Mouse (Mus musculus) neural tube, embryonic 11.5 days (tissue): ENCODE measurements around the gene Gm10118. TPM values are rescaled to one million over a fixed set of nuclear protein-coding genes. Genes with fewer than 3 reads are reported as not detected.

Source experiments
- ATAC-seq: fragments of 200-750 bp; cut with Nextera tagmentation; 2 replicates; pipeline ENCODE4 v1.8.0; 2017; ENCODE audit warnings: moderate number of reproducible peaks, mild to moderate bottlenecking, moderate TSS enrichment, moderate library complexity; ENCODE audit not compliant: insufficient read depth, low FRiP score, low TSS enrichment
- DNase-seq: peaks from one replicate; pipeline ENCODE4 v3.0.0-alpha.2; 2015; ENCODE audit warnings: low spot score
- H3K27ac ChIP-seq: fragments of 300-500 bp; sonication (generic); 2 replicates; pipeline ENCODE4 v1.5.1; 2014; ENCODE audit warnings: low read depth, mild to moderate bottlenecking, low read length
- H3K27me3 ChIP-seq: fragments of 300-500 bp; sonication (generic); 2 replicates; pipeline ENCODE4 v1.6.1; 2014; ENCODE audit warnings: mild to moderate bottlenecking, low read length, mixed read lengths; ENCODE audit not compliant: control insufficient read depth, insufficient read depth
- H3K36me3 ChIP-seq: fragments of 300-500 bp; sonication (generic); 2 replicates; pipeline ENCODE4 v1.6.1; 2014; ENCODE audit warnings: mild to moderate bottlenecking, low read length, moderate library complexity, mixed read lengths; ENCODE audit not compliant: control insufficient read depth, insufficient read depth
- H3K4me1 ChIP-seq: fragments of 300-500 bp; sonication (generic); 2 replicates; pipeline ENCODE4 v1.6.1; 2014; ENCODE audit warnings: low read length, mixed read lengths; ENCODE audit not compliant: control insufficient read depth, insufficient read depth
- H3K4me2 ChIP-seq: fragments of 300-500 bp; sonication (generic); 2 replicates; pipeline ENCODE4 v1.6.1; 2014; ENCODE audit warnings: low read depth, mild to moderate bottlenecking, moderate library complexity
- H3K4me3 ChIP-seq: fragments of 300-500 bp; sonication (generic); 2 replicates; pipeline ENCODE4 v1.5.1; 2014; ENCODE audit warnings: low read depth, low read length
- H3K9ac ChIP-seq: fragments of 300-500 bp; sonication (generic); 2 replicates; pipeline ENCODE4 v1.6.1; 2014; ENCODE audit warnings: mild to moderate bottlenecking, low read length
- H3K9me3 ChIP-seq: fragments of 300-500 bp; sonication (generic); 2 replicates; pipeline ENCODE4 v1.6.1; 2016; ENCODE audit warnings: low read length; ENCODE audit not compliant: control insufficient read depth
- WGBS: fragments of 180-500 bp; shearing (Covaris S2); extraction: QIAGEN DNeasy Blood & Tissue Kit; methylation state at CpG from one replicate; pipeline ENCODE4 v1.1.7; 2014; 5-methylcytosine and 5-hydroxymethylcytosine counted together
- polyA plus RNA-seq: library from polyadenylated mRNA; unstranded; fragments of >200 nt; fragmentation: Nextera tagmentation; extraction: Ambion mirVana; gene quantifications from 2 replicates; pipeline ENCODE4 v1.2.1, GENCODE M21; 2014

Gene Gm10118
- polyA plus RNA-seq, 1 experiment from 2014 or later = 0.40 TPM

DNA sequence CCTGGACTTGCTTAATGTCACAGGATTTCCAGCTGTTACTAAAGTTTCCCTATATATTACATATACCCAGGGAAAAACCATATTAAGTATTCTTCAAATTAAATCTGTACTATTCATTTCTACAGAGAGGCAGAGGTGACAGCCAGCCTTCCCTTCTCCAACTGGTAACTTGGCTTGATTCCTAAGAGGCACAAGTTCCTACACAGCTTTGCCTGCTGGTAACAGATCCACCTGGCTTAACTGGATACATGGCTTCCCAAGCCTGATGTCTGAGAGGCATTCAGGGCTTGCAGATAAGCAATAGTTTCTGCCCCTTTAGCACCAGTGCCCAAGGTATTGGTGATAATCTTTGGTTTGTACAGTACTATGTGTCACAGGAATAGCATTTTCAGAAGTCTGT, 27.3 kb downstream of the Gm10118 start:
- Histone ChIP-seq H3K27me3 (no peaks in the 10 kb centered on the region), H3K4me2 (no peak overlapping the region), H3K9ac (no peak overlapping the region), H3K36me3 (no peaks in the 10 kb centered on the region), H3K27ac (no peak overlapping the region), H3K9me3 (no peaks in the 10 kb centered on the region), H3K4me1 (no peaks in the 10 kb centered on the region), H3K4me3 (no peak overlapping the region)
- ATAC-seq (no peak), DNase-seq (no peak)

DNA sequence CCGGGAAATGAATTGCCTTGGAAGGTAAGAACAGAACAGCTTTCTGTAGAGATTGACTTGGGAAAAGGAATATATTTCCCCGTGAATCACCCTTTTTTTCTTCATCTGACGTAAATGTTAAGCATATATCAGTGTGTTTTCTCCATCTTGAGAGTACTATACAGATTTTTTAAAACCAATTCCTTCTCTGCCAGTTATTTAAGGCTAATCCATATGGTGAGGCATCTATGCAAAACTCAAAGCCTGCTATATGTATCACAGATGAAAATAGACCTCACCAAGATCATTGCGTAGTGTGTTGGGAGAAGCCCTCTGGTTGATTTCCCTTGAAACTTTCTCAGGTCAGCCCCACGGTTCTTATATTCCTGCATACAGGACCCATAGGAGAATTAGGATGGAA, 32.6 kb downstream of the Gm10118 start:
- no peak overlapping the region for H3K9ac ChIP-seq
- H3K4me2 ChIP-seq = no peak overlapping the region
- H3K27ac ChIP-seq = no peak overlapping the region
- no peaks in the 10 kb centered on the region for H3K4me1 ChIP-seq
- H3K4me3 ChIP-seq = no peak overlapping the region
- DNase-seq (no peak), ATAC-seq (no peak)
- 88% methylated on average over 5 of the region's 5 CpGs for WGBS
- H3K36me3 ChIP-seq = no peaks in the 10 kb centered on the region
- no peaks in the 10 kb centered on the region for H3K9me3 ChIP-seq
- no peaks in the 10 kb centered on the region for H3K27me3 ChIP-seq

DNA sequence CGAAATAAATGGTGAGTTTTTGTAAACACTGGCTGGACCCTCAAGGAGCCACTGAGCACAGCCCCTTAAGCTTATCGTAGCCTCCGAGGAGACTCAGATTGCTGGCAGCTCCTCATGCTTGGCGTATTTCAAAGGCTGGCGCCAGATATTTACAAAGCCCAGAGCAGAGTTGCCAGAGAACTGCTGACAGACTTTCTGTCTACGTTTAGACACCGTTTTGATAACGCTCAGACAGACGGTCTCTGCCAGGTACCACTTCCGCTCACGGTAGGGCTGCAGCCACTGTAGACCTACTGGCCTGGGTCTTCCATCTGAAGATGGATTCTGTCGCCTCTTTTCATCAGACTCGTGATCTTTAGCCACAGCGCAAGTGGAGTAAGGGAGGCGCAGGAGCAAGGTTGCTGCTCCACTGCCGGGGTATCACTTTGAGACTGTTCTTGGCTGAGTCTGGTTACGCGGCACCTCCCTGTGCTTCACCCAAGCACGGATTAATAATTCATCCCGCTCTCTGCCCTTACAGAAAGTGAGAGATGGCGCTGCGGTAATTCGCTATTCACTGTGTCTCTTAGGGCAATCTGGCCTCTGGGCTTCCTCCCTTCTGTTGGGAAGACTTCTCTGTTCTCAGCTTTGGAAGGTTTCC, 40.7 kb downstream of the Gm10118 start:
- Histone ChIP-seq H3K27ac (no peak overlapping the region), H3K9me3 (no peaks in the 10 kb centered on the region), H3K4me1 (no peaks in the 10 kb centered on the region), H3K9ac (no peak overlapping the region), H3K27me3 (no peaks in the 10 kb centered on the region), H3K36me3 (no peaks in the 10 kb centered on the region), H3K4me2 (no peak overlapping the region), H3K4me3 (no peak overlapping the region)
- DNase-seq = no peak
- WGBS = 83% methylated on average over 23 of the region's 23 CpGs
- no peak for ATAC-seq

DNA sequence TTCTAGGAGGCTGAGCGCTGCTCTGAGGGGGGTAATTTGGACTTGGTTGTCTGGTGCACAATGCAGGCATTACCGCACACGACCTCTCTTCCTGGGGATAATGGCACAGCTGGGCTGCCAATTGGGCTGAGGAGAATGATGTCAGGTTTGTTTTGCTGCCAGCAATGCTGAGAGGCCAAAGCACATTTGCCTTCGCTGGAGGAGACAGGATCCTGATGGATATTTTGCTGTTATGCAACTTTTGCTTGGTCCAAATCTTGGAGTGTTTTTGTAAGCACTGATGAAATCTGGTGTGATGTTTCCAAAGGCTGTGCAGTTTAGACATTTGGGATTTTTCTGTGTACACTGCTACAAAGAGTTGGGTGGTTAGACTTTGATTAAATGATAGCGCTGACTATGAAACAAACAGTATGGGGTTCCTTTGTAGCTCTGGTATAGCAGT, 46.8 kb downstream of the Gm10118 start:
- Histone ChIP-seq H3K27ac (no peak overlapping the region), H3K9me3 (no peaks in the 10 kb centered on the region), H3K9ac (no peak overlapping the region), H3K4me2 (no peak overlapping the region), H3K27me3 (no peaks in the 10 kb centered on the region), H3K4me3 (no peak overlapping the region), H3K4me1 (no peaks in the 10 kb centered on the region), H3K36me3 (no peaks in the 10 kb centered on the region)
- ATAC-seq (no peak), DNase-seq (no peak)
- 81% methylated on average over 5 of the region's 5 CpGs for WGBS

Other genes starting within 250 kb of the Gm10118 start
- gene Lrrtm3, start 162.8 kb upstream of the Gm10118 start, polyA plus RNA-seq = 3.6 and 7.7 TPM in 2 replicates